Mouse (Mus musculus): Measurements from ENCODE around the gene Olfr358. TPM values are rescaled to one million over a fixed set of nuclear protein-coding genes. Genes with fewer than 3 reads are reported as not detected.

Olfr358 gene
- not detected in 2 replicates for polyA plus RNA-seq (2014; fragmentation: Nextera tagmentation; extraction: Ambion mirVana)

DNA sequence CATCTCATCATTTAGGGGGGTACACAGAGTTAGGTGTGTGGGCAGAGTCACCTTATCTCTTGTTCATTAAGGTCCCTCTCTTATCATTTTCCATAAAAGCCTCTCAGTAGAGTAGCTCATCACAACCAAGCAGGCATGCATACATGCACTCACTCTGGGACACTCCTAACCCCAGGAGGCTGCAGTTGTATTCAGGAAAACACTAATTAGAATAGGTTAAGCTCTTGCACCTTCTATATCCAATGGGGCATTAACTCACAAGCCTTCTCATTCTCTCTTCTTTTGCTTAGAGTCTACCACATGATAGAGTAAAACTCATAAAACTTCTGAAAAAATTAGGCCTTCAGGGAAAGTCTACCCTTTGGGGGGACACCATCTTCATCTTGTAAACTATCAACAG is at the start of gene Olfr358:
TSS of gene Olfr358 (minus strand) at position 101 of the 400 bp plus-strand sequence.
- no peak within 1 kb of the TSS for H3K4me2 ChIP-seq (replicated peaks; ENCODE audit: low read depth, low read length)
- no peak within 1 kb of the TSS for H3K9ac ChIP-seq (ENCODE audit: low read depth, low read length)
- ATAC-seq (ENCODE audit: low FRiP score) (no peak), DNase-seq (ENCODE audit: low spot score) (no peak)
- H3K27me3 ChIP-seq (ENCODE audit: control insufficient read depth, insufficient read depth, low read length), result no peaks in the 10 kb centered on the region
- no peaks in the 10 kb centered on the region for H3K4me1 ChIP-seq (replicated peaks; ENCODE audit: control insufficient read depth, insufficient read depth, low read length)
- no peaks in the 10 kb centered on the region; the same call in 1 of the 2 replicates for H3K9me3 ChIP-seq (ENCODE audit: control insufficient read depth, low read length)
- no peaks in the 10 kb centered on the region for H3K36me3 ChIP-seq (ENCODE audit: control insufficient read depth, insufficient read depth, low read length)
- H3K4me3 ChIP-seq (ENCODE audit: low read depth, low read length), result no peak within 1 kb of the TSS
- H3K27ac ChIP-seq (ENCODE audit: low read depth, low read length), result no peak within 1 kb of the TSS

DNA sequence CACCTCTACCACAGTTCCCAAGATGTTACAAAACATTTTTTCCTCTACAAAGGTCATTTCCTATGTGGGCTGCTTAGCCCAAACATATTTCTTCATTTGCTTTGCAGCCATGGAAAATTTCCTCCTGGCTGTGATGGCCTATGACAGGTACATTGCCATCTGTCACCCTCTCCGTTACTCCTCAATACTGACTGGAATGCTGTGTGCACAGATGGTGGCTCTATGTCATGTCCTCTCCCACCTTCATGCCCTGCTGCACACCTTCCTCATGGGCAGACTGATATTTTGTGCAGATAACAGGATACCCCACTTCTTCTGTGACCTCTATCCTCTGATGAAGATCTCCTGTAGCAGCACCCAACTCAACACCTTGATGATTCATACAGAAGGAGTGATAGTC is 12.1 kb downstream of the Olfr358 start:
- H3K27me3 ChIP-seq (ENCODE audit: control insufficient read depth, insufficient read depth, low read length), result no peaks in the 10 kb centered on the region
- no peak overlapping the region for H3K4me3 ChIP-seq (ENCODE audit: low read depth, low read length)
- DNase-seq (ENCODE audit: low spot score), result no peak
- H3K9me3 ChIP-seq (ENCODE audit: control insufficient read depth, low read length), result no peaks in the 10 kb centered on the region
- no peaks in the 10 kb centered on the region for H3K4me1 ChIP-seq (replicated peaks; ENCODE audit: control insufficient read depth, insufficient read depth, low read length)
- H3K27ac ChIP-seq (ENCODE audit: low read depth, low read length), result no peak overlapping the region
- no peak overlapping the region for H3K9ac ChIP-seq (ENCODE audit: low read depth, low read length)
- no peak overlapping the region for H3K4me2 ChIP-seq (replicated peaks; ENCODE audit: low read depth, low read length)
- ATAC-seq (ENCODE audit: low FRiP score), result no peak
- no peaks in the 10 kb centered on the region for H3K36me3 ChIP-seq (ENCODE audit: control insufficient read depth, insufficient read depth, low read length)
- 71% methylated on average over 1 of the region's 1 CpGs for WGBS

DNA sequence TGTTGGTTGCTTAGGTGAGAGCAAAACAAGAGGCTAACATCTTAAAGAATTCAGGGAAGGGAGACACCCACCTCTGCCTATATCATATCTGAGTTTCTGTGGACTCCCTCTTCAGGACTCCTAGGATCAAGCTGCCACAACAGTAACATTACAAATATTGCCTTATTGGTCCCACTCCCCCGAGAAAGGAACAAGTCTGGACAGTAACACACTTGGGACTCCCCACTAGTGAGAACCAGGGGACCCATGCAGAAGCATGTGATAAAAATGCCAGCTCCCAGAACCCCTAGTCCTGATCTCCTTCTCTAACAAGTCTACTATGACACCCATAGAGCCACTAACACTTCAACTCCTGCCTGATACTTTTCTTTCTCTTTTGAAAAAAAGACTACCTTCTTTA is 15.6 kb downstream of the Olfr358 start, which contains the start of gene Olfr357:
TSS of gene Olfr357 (plus strand) at position 301 of the 400 bp plus-strand sequence.
- Histone ChIP-seq H3K4me1 (replicated peaks; ENCODE audit: control insufficient read depth, insufficient read depth, low read length) (no peaks in the 10 kb centered on the region), H3K4me2 (replicated peaks; ENCODE audit: low read depth, low read length) (no peak within 1 kb of the TSS), H3K9me3 (ENCODE audit: control insufficient read depth, low read length) (no peaks in the 10 kb centered on the region), H3K27me3 (ENCODE audit: control insufficient read depth, insufficient read depth, low read length) (no peaks in the 10 kb centered on the region), H3K27ac (ENCODE audit: low read depth, low read length) (no peak within 1 kb of the TSS), H3K36me3 (ENCODE audit: control insufficient read depth, insufficient read depth, low read length) (no peaks in the 10 kb centered on the region), H3K9ac (ENCODE audit: low read depth, low read length) (no peak within 1 kb of the TSS), H3K4me3 (ENCODE audit: low read depth, low read length) (no peak within 1 kb of the TSS)
- DNase-seq (ENCODE audit: low spot score) (no peak), ATAC-seq (ENCODE audit: low FRiP score) (no peak)
- WGBS, result 46% methylated on average over 1 of the region's 1 CpGs

Other genes starting within 250 kb of the Olfr358 start
- gene Olfr348, start 225.1 kb downstream of the Olfr358 start, polyA plus RNA-seq (2014; fragmentation: Nextera tagmentation; extraction: Ambion mirVana), result not detected in 2 replicates
- not detected in 2 replicates for gene Olfr50, start 218.8 kb downstream of the Olfr358 start, polyA plus RNA-seq (2014; fragmentation: Nextera tagmentation; extraction: Ambion mirVana)
- not detected in 2 replicates for gene Olfr3, start 192.3 kb downstream of the Olfr358 start, polyA plus RNA-seq (2014; fragmentation: Nextera tagmentation; extraction: Ambion mirVana)
- gene Olfr350, start 163.0 kb downstream of the Olfr358 start, polyA plus RNA-seq (2014; fragmentation: Nextera tagmentation; extraction: Ambion mirVana), result not detected in 2 replicates
- gene Olfr351, start 146.7 kb downstream of the Olfr358 start, polyA plus RNA-seq (2014; fragmentation: Nextera tagmentation; extraction: Ambion mirVana), result not detected in 2 replicates
- gene Olfr352, start 140.9 kb downstream of the Olfr358 start, polyA plus RNA-seq (2014; fragmentation: Nextera tagmentation; extraction: Ambion mirVana), result not detected in 2 replicates
- gene Olfr353, start 116.4 kb downstream of the Olfr358 start, polyA plus RNA-seq (2014; fragmentation: Nextera tagmentation; extraction: Ambion mirVana), result not detected in 2 replicates
- not detected in 2 replicates for gene Olfr354, start 103.7 kb downstream of the Olfr358 start, polyA plus RNA-seq (2014; fragmentation: Nextera tagmentation; extraction: Ambion mirVana)
- gene Olfr355, start 80.4 kb downstream of the Olfr358 start, polyA plus RNA-seq (2014; fragmentation: Nextera tagmentation; extraction: Ambion mirVana), result not detected in 2 replicates
- not detected in 2 replicates for gene Olfr356, start 72.2 kb downstream of the Olfr358 start, polyA plus RNA-seq (2014; fragmentation: Nextera tagmentation; extraction: Ambion mirVana)
- not detected in 2 replicates for gene Olfr357, start 15.5 kb downstream of the Olfr358 start, polyA plus RNA-seq (2014; fragmentation: Nextera tagmentation; extraction: Ambion mirVana)
- gene Olfr360, start 56.4 kb upstream of the Olfr358 start, polyA plus RNA-seq (2014; fragmentation: Nextera tagmentation; extraction: Ambion mirVana), result not detected in 2 replicates
- not detected in 2 replicates for gene Olfr361, start 80.0 kb upstream of the Olfr358 start, polyA plus RNA-seq (2014; fragmentation: Nextera tagmentation; extraction: Ambion mirVana)
- gene Olfr362, start 108.6 kb upstream of the Olfr358 start, polyA plus RNA-seq (2014; fragmentation: Nextera tagmentation; extraction: Ambion mirVana), result not detected in 2 replicates
- not detected in 2 replicates for gene Olfr364-ps1, start 130.0 kb upstream of the Olfr358 start, polyA plus RNA-seq (2014; fragmentation: Nextera tagmentation; extraction: Ambion mirVana)
- gene Olfr365, start 178.9 kb upstream of the Olfr358 start, polyA plus RNA-seq (2014; fragmentation: Nextera tagmentation; extraction: Ambion mirVana), result not detected in 2 replicates
- not detected in 2 replicates for gene Olfr366, start 202.2 kb upstream of the Olfr358 start, polyA plus RNA-seq (2014; fragmentation: Nextera tagmentation; extraction: Ambion mirVana)

All from hindbrain, embryonic 11.5 days (tissue).